Mouse (Mus musculus) adrenal gland, postnatal 14 days (tissue): ENCODE measurements around the gene Kxd1. TPM values are rescaled to one million over a fixed set of nuclear protein-coding genes. Genes with fewer than 3 reads are reported as not detected.

ENCODE experiments used
- DNase-seq: peaks from one replicate; pipeline ENCODE4 v3.0.0; 2021; ENCODE audit warnings: mixed read lengths
- total RNA-seq: library from RNA; stranded (reverse); gene quantifications from 2 replicates; pipeline ENCODE4 v1.2.3, GENCODE M21; 2021

Gene Kxd1
- total RNA-seq, 1 experiment from 2014 or later: 78.9 TPM

- no peak for DNase-seq
These were observed 34.8 kb downstream of the Kxd1 start, which contains the start of gene Crlf1 for GRCm38 (mm10) chr8:70492664-70493640. Crlf1 (plus strand) TSS chr8:70493158.

- no peak for DNase-seq
These were observed 36.8 kb downstream of the Kxd1 start for GRCm38 (mm10) chr8:70490880-70491495.

- DNase-seq: no peak
These were observed 37.5 kb downstream of the Kxd1 start for GRCm38 (mm10) chr8:70490061-70490879.

- DNase-seq: no peak
These were observed 38.2 kb downstream of the Kxd1 start for GRCm38 (mm10) chr8:70489576-70489975.

- no peak for DNase-seq
These were observed 38.8 kb downstream of the Kxd1 start for GRCm38 (mm10) chr8:70488931-70489470.

GRCm38 (mm10) chr8:70487993-70488796 lies 39.6 kb downstream of the Kxd1 start:
- no peak for DNase-seq

GRCm38 (mm10) chr8:70486941-70487520 lies 40.7 kb downstream of the Kxd1 start, which contains the start of gene Tmem59l:
Tmem59l (minus strand) TSS chr8:70487358.
- no peak for DNase-seq

- DNase-seq: no peak
These were observed 41.5 kb downstream of the Kxd1 start for GRCm38 (mm10) chr8:70486191-70486681.

GRCm38 (mm10) chr8:70482943-70483342 lies 44.8 kb downstream of the Kxd1 start:
- no peak for DNase-seq

GRCm38 (mm10) chr8:70481908-70482307 lies 45.8 kb downstream of the Kxd1 start:
- no peak for DNase-seq

GRCm38 (mm10) chr8:70477269-70477982 lies 50.3 kb downstream of the Kxd1 start:
- peak; percentile 53 for DNase-seq

- peak; percentile 99 for DNase-seq
These were observed 51.2 kb downstream of the Kxd1 start, which contains the start of gene Klhl26 for GRCm38 (mm10) chr8:70476333-70477268. Klhl26 (minus strand) TSS chr8:70476968.

GRCm38 (mm10) chr8:70471856-70472255 lies 55.9 kb downstream of the Kxd1 start:
- DNase-seq: no peak

GRCm38 (mm10) chr8:70469938-70470337 lies 57.8 kb downstream of the Kxd1 start:
- no peak for DNase-seq

- no peak for DNase-seq
These were observed 58.4 kb downstream of the Kxd1 start for GRCm38 (mm10) chr8:70469295-70469916.

- no peak for DNase-seq
These were observed 59.0 kb downstream of the Kxd1 start for GRCm38 (mm10) chr8:70468733-70469132.

- DNase-seq: no peak
These were observed 59.8 kb downstream of the Kxd1 start for GRCm38 (mm10) chr8:70467907-70468306.

GRCm38 (mm10) chr8:70467229-70467725 lies 60.5 kb downstream of the Kxd1 start:
- DNase-seq: no peak
